Mouse (Mus musculus) mature B cell (primary cell): ENCODE results near the gene Zc3h12a.

Experiments used
- in situ Hi-C: fragments of 300-500 bp; cut with MboI; formaldehyde crosslinking; loops from 2 replicates; pipeline ENCODE4 v1.14.3; 2019

The Zc3h12a gene

GRCm38 (mm10) chr4:125145213-125145612, 17.6 kb upstream of the Zc3h12a start:
- in situ Hi-C loops = no loop called here

- in situ Hi-C loops = no loop called here
Observed at GRCm38 (mm10) chr4:125144627-125145026, 17.0 kb upstream of the Zc3h12a start.

GRCm38 (mm10) chr4:125144211-125144610, 16.6 kb upstream of the Zc3h12a start:
- in situ Hi-C loops = no loop called here

- in situ Hi-C loops = no loop called here
Observed at GRCm38 (mm10) chr4:125138321-125138720, 10.7 kb upstream of the Zc3h12a start.

- in situ Hi-C loops = no loop called here
Observed at GRCm38 (mm10) chr4:125136303-125136888, 8.8 kb upstream of the Zc3h12a start.

GRCm38 (mm10) chr4:125135076-125135855, 7.6 kb upstream of the Zc3h12a start:
- in situ Hi-C loops = no loop called here

- in situ Hi-C loops = no loop called here
Observed at GRCm38 (mm10) chr4:125134631-125135030, 7.0 kb upstream of the Zc3h12a start.

- in situ Hi-C loops = no loop called here
Observed at GRCm38 (mm10) chr4:125134192-125134591, 6.6 kb upstream of the Zc3h12a start.

GRCm38 (mm10) chr4:125132394-125132793, 4.8 kb upstream of the Zc3h12a start:
- in situ Hi-C loops = no loop called here

GRCm38 (mm10) chr4:125131493-125131892, 3.9 kb upstream of the Zc3h12a start:
- in situ Hi-C loops = no loop called here

- in situ Hi-C loops = no loop called here
Observed at GRCm38 (mm10) chr4:125126761-125127160, 879 bp downstream of the Zc3h12a start.

GRCm38 (mm10) chr4:125126186-125126585, 1.5 kb downstream of the Zc3h12a start:
- in situ Hi-C loops = no loop called here

- in situ Hi-C loops = no loop called here
Observed at GRCm38 (mm10) chr4:125125361-125125921, 2.2 kb downstream of the Zc3h12a start.

GRCm38 (mm10) chr4:125124424-125125209, 3.0 kb downstream of the Zc3h12a start:
- in situ Hi-C loops = no loop called here

- in situ Hi-C loops = no loop called here
Observed at GRCm38 (mm10) chr4:125123279-125123671, 4.4 kb downstream of the Zc3h12a start.

- in situ Hi-C loops = no loop called here
Observed at GRCm38 (mm10) chr4:125122431-125123278, 5.0 kb downstream of the Zc3h12a start.

- in situ Hi-C loops = loop anchor here (10.0 kb wide), 1 partner anchor 175 kb away; no protein-coding TSS in a partner anchor
Observed at GRCm38 (mm10) chr4:125119721-125120120, 7.9 kb downstream of the Zc3h12a start.

- in situ Hi-C loops = loop anchor here (10.0 kb wide), 1 partner anchor 174 kb away; no protein-coding TSS in a partner anchor
Observed at GRCm38 (mm10) chr4:125119070-125119469, 8.6 kb downstream of the Zc3h12a start.

- in situ Hi-C loops = loop anchor here (10.0 kb wide), 1 partner anchor 173 kb away; no protein-coding TSS in a partner anchor
Observed at GRCm38 (mm10) chr4:125117902-125118320, 9.7 kb downstream of the Zc3h12a start.

GRCm38 (mm10) chr4:125116929-125117328, 10.7 kb downstream of the Zc3h12a start:
- in situ Hi-C loops = loop anchor here (10.0 kb wide), 1 partner anchor 172 kb away; no protein-coding TSS in a partner anchor
